Mouse (Mus musculus) liver, embryonic 15.5 days (tissue): ENCODE data around the gene Ttyh3. TPM values are rescaled to one million over a fixed set of nuclear protein-coding genes. Genes with fewer than 3 reads are reported as not detected.

Source experiments
- ATAC-seq: fragments of 200-750 bp; cut with Nextera tagmentation; 2 replicates; pipeline ENCODE4 v1.8.0; 2017; ENCODE audit warnings: moderate number of reproducible peaks, mild to moderate bottlenecking, moderate library complexity; ENCODE audit not compliant: insufficient read depth
- H3K27ac ChIP-seq: fragments of 300-500 bp; sonication (generic); replicated peaks from 2 replicates; pipeline ENCODE4 v1.5.1; 2015; ENCODE audit warnings: mild to moderate bottlenecking, inconsistent platforms
- H3K27me3 ChIP-seq: fragments of 300-500 bp; sonication (generic); 2 replicates; pipeline ENCODE4 v1.6.1; 2015; ENCODE audit warnings: mild to moderate bottlenecking, inconsistent platforms
- H3K36me3 ChIP-seq: fragments of 300-500 bp; sonication (generic); replicated peaks from 2 replicates; pipeline ENCODE4 v1.6.1; 2015; ENCODE audit warnings: moderate library complexity, mild to moderate bottlenecking, inconsistent platforms
- H3K4me1 ChIP-seq: fragments of 300-500 bp; sonication (generic); replicated peaks from 2 replicates; pipeline ENCODE4 v1.6.1; 2015; ENCODE audit warnings: inconsistent platforms
- H3K4me2 ChIP-seq: fragments of 300-500 bp; sonication (generic); 2 replicates; pipeline ENCODE4 v1.6.1; 2015; ENCODE audit warnings: moderate library complexity, mild to moderate bottlenecking, inconsistent platforms
- H3K4me3 ChIP-seq: fragments of 300-500 bp; sonication (generic); replicated peaks from 2 replicates; pipeline ENCODE4 v1.5.1; 2015; ENCODE audit warnings: mild to moderate bottlenecking, inconsistent platforms
- H3K9ac ChIP-seq: fragments of 300-500 bp; sonication (generic); 2 replicates; pipeline ENCODE4 v1.6.1; 2015; ENCODE audit warnings: moderate library complexity, mild to moderate bottlenecking, inconsistent platforms
- H3K9me3 ChIP-seq: fragments of 300-500 bp; sonication (generic); replicated peaks from 2 replicates; pipeline ENCODE4 v1.6.1; 2016; ENCODE audit warnings: inconsistent platforms
- WGBS: fragments of 180-500 bp; shearing (Covaris S2); methylation state at CpG from one replicate; pipeline ENCODE4 v1.1.7; 2015; ENCODE audit warnings: mixed read lengths; ENCODE audit not compliant: insufficient replicate concordance; 5-methylcytosine and 5-hydroxymethylcytosine counted together
- polyA plus RNA-seq: library from polyadenylated mRNA; unstranded; fragments of >200 nt; fragmentation: Nextera tagmentation; extraction: Ambion mirVana; gene quantifications from 2 replicates; pipeline ENCODE4 v1.2.1, GENCODE M21; 2015

Ttyh3 gene
- polyA plus RNA-seq, 1 experiment from 2014 or later: 6.7 TPM

GRCm38 (mm10) chr5:140571201-140571600 is 77.6 kb downstream of the Ttyh3 start:
- no peaks in the 10 kb centered on the region for H3K36me3 ChIP-seq
- H3K4me3 ChIP-seq: no peak overlapping the region
- 52% methylated on average over 4 of the region's 4 CpGs for WGBS
- no peaks in the 10 kb centered on the region for H3K27me3 ChIP-seq
- ATAC-seq: no peak
- no peak overlapping the region for H3K27ac ChIP-seq
- H3K4me1 ChIP-seq: peaks cover 31% of the 10 kb centered on the region
- H3K4me2 ChIP-seq: no peak overlapping the region
- no peak overlapping the region for H3K9ac ChIP-seq
- H3K9me3 ChIP-seq: no peaks in the 10 kb centered on the region

Other genes with a start within 250 kb of the Ttyh3 start
- gene Eif3b, start 229.7 kb downstream of the Ttyh3 start, polyA plus RNA-seq: 76.2 and 93.5 TPM in 2 replicates
- not detected in 2 replicates for gene Gm4869, start 203.4 kb downstream of the Ttyh3 start, polyA plus RNA-seq
- 8.9 and 10.4 TPM in 2 replicates for gene Chst12, start 143.5 kb downstream of the Ttyh3 start, polyA plus RNA-seq
- 1.4 and 1.9 TPM in 2 replicates for gene Grifin, start 84.0 kb downstream of the Ttyh3 start, polyA plus RNA-seq
- gene Lfng, start 41.7 kb downstream of the Ttyh3 start, polyA plus RNA-seq: 11.0 and 12.9 TPM in 2 replicates
- 4.1 and 4.2 TPM in 2 replicates for gene Iqce, start 53.3 kb upstream of the Ttyh3 start, polyA plus RNA-seq
- gene Brat1, start 56.0 kb upstream of the Ttyh3 start, polyA plus RNA-seq: 7.2 and 7.5 TPM in 2 replicates
- gene Amz1, start 75.1 kb upstream of the Ttyh3 start, polyA plus RNA-seq: 1.4 and 1.7 TPM in 2 replicates
- 14.1 and 18.9 TPM in 2 replicates for gene Gna12, start 181.4 kb upstream of the Ttyh3 start, polyA plus RNA-seq